Mouse (Mus musculus): ENCODE data around the gene Slc27a1.
A peak's percentile ranks its signal among the peaks of the same experiment; 100 is the strongest.

Gene Slc27a1

GRCm38 (mm10) chr8:71568387-71568937 is at the start of gene Slc27a1:
Gene Slc27a1 (plus strand): TSS chr8:71568882.
- DNase-seq (ENCODE audit: low read depth, low spot score) = no peak

GRCm38 (mm10) chr8:71519037-71519825 is 49.5 kb upstream of the Slc27a1 start:
- DNase-seq (ENCODE audit: low read depth, low spot score) = peak; percentile 85

GRCm38 (mm10) chr8:71521634-71522033 is 47.0 kb upstream of the Slc27a1 start:
- DNase-seq (ENCODE audit: low read depth, low spot score) = peak; percentile 94

- no peak for DNase-seq (ENCODE audit: low read depth, low spot score)
These were observed 43.2 kb upstream of the Slc27a1 start, which contains the start of gene Ccdc194 for GRCm38 (mm10) chr8:71525226-71526050. Gene Ccdc194 (minus strand): TSS chr8:71525711.

GRCm38 (mm10) chr8:71526272-71526671 is 42.4 kb upstream of the Slc27a1 start:
- no peak for DNase-seq (ENCODE audit: low read depth, low spot score)

GRCm38 (mm10) chr8:71527162-71527870 is 41.4 kb upstream of the Slc27a1 start:
- no peak for DNase-seq (ENCODE audit: low read depth, low spot score)

- DNase-seq (ENCODE audit: low read depth, low spot score) = no peak
These were observed 40.2 kb upstream of the Slc27a1 start for GRCm38 (mm10) chr8:71528362-71529073.

- DNase-seq (ENCODE audit: low read depth, low spot score) = peak; percentile 68
These were observed 37.8 kb upstream of the Slc27a1 start for GRCm38 (mm10) chr8:71530735-71531467.

- DNase-seq (ENCODE audit: low read depth, low spot score) = no peak
These were observed 34.3 kb upstream of the Slc27a1 start for GRCm38 (mm10) chr8:71534263-71534810.

GRCm38 (mm10) chr8:71535663-71536062 is 33.0 kb upstream of the Slc27a1 start:
- no peak for DNase-seq (ENCODE audit: low read depth, low spot score)

- DNase-seq (ENCODE audit: low read depth, low spot score) = peak; percentile 89
These were observed 31.4 kb upstream of the Slc27a1 start, which contains the start of gene Bst2 for GRCm38 (mm10) chr8:71537028-71537867. Gene Bst2 (minus strand): TSS chr8:71537456.

GRCm38 (mm10) chr8:71542632-71543343 is 25.9 kb upstream of the Slc27a1 start, which contains the start of gene Mvb12a:
Gene Mvb12a (plus strand): TSS chr8:71542922.
- peak; percentile 100 for DNase-seq (ENCODE audit: low read depth, low spot score)

- no peak for DNase-seq (ENCODE audit: low read depth, low spot score)
These were observed 24.9 kb upstream of the Slc27a1 start for GRCm38 (mm10) chr8:71543755-71544154.

GRCm38 (mm10) chr8:71545053-71545452 is 23.6 kb upstream of the Slc27a1 start:
- no peak for DNase-seq (ENCODE audit: low read depth, low spot score)

GRCm38 (mm10) chr8:71547590-71547989 is 21.1 kb upstream of the Slc27a1 start:
- DNase-seq (ENCODE audit: low read depth, low spot score) = no peak

- DNase-seq (ENCODE audit: low read depth, low spot score) = no peak
These were observed 17.9 kb upstream of the Slc27a1 start for GRCm38 (mm10) chr8:71550754-71551153.

- no peak for DNase-seq (ENCODE audit: low read depth, low spot score)
These were observed 15.9 kb upstream of the Slc27a1 start for GRCm38 (mm10) chr8:71552770-71553169.

- no peak for DNase-seq (ENCODE audit: low read depth, low spot score)
These were observed 14.7 kb upstream of the Slc27a1 start for GRCm38 (mm10) chr8:71554001-71554400.
